Mouse (Mus musculus) cerebellum, postnatal 10 days (tissue): ENCODE measurements at regions not wholly inside any gene's neighbourhood (a gene's known extent, or its start where the extent isn't known, plus 50 kb on each side); places are given as distances from the start of the nearest gene placed in this dataset.

Experiments
- DNase-seq, 2 experiments: peaks; one replicate each; pipeline ENCODE4 v3.0.0; 2021; ENCODE audit warnings: mixed read lengths in 2 of 2

- DNase-seq, result no peak
These were observed 392.7 kb downstream of the Igsf11 start for GRCm38 (mm10) chr16:39285028-39285744.

- DNase-seq, result peak in 1 of 2 experiments; percentile 4
These were observed 394.5 kb downstream of the Igsf11 start for GRCm38 (mm10) chr16:39286797-39287565.

- no peak for DNase-seq
These were observed 406.4 kb downstream of the Igsf11 start for GRCm38 (mm10) chr16:39298856-39299255.

DNA sequence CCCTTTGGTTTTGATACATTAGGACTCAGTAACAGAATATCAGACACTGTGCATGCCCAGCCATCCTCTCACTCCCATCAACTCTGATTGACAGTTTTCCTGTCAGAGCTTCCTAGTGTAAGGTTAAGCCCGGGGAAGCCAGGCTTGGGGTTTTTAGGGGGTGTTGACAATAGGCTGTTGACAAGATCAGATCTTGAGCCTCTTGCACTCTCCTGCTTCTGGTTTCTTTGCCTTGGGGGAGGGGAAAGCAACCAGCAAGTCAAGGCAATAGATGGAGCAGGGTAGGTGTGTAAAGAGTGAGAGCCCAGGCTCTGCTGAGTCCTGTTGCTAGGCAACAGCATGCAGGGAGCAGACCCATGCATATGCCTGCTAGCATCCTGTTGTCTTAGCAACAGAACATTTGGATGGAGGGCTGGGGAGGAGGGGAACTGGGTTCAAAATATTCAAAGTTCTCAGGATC is 410.5 kb downstream of the Igsf11 start:
- peak; percentile 43 to 61 for DNase-seq

- no peak for DNase-seq
These were observed 410.9 kb downstream of the Igsf11 start for GRCm38 (mm10) chr16:39303371-39303770.

DNA sequence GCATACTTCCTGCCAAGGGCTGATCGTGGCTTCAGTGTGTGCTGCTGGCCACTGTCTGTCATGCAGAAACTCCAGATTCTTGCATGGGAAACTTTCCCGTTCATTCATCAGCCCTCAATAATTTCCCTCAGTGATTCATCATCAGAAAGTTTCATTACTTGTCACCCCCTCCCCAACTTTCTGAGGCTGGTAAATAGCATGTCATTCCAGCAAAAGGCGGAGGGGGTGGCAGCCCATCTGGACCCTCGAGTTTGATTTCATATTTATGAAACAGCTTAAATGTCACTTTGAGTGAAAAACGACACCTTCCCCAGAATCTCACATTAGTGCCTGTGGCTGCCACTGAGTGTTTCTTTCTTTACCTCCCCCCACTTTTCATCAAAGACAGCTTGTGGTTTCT is 415.5 kb downstream of the Igsf11 start:
- DNase-seq, result no peak

DNA sequence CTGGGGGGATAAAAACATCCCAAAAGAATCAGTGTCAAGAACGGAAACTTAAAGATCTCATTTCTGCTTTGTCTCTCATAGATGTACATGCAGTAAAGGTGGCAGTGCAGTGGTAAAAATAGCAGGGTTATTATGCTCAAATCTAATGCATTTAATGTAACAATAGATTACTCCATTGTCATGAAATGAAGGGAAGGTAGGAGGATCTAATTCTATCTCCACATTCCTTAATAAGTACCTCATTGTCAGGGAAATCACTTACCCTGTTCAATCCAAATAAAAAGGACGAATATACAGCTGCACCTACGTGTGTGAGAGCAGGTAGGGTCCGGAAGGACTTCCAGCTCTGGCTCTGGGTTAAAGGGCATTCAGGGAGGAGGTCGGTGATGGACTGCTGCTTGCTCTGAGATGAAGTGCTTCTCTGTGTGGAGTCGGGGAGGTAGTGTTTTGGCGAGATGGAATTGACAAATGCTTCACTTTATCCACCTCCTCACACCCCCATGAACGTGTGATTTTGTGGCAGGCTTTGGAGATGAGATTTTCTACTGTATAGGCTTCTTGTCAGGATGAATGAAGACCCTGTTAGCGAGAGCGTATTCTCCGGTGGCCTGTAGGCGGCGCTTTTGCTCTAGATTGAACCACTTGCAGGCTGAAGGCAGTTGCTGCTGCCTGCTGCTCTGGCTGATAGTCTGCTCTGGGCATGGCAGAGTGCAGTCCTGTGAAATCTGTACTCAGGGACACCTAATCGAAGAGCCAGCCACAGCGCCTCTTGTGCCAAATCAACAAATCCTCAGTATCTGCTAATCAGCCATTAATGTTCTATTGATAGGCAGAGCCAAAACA is 424.5 kb downstream of the Igsf11 start:
- DNase-seq, result peak; percentile 94

GRCm38 (mm10) chr16:39325627-39326026 is 433.2 kb downstream of the Igsf11 start:
- DNase-seq, result no peak

DNA sequence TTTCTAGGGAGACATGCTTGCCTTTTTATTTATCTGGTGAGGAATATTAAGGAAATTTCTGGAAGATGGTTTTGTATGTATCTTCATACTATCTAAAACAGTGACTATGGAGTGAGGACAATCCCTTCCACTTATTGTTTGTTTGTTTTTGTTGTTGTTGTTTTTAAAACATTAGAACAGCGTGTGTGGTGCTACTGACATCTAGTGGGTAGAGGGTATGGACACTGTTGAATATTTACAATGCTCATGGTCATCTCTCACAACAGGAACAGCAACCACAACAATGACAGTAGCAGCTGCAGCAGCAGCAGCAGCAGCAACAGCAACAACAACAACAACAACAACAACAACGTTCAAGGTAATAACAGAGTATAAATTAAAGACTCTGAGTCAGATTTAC is 471.2 kb downstream of the Igsf11 start:
- DNase-seq, result no peak

DNA sequence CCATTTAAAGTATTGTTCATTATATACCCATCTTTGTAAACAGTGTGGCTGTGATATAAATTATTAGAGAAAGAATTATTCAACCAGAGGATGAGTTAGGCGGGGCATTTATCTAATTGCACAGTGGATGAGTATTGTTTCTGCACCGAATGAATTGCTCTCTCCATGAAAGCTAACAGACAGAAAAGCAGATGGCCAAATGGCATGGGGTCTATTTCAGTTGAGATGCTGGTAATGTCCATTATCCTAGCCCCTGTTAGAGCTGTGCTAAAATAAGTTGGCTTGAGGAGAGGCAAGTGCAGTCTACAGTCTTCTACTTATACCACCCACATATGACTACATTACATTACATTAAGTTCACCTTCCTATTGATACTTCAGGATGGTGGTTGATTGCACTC is 475.8 kb downstream of the Igsf11 start:
- peak; percentile 72 to 77 for DNase-seq

GRCm38 (mm10) chr16:39374616-39375015 is 482.1 kb downstream of the Igsf11 start:
- DNase-seq, result peak; percentile 22 to 25

DNA sequence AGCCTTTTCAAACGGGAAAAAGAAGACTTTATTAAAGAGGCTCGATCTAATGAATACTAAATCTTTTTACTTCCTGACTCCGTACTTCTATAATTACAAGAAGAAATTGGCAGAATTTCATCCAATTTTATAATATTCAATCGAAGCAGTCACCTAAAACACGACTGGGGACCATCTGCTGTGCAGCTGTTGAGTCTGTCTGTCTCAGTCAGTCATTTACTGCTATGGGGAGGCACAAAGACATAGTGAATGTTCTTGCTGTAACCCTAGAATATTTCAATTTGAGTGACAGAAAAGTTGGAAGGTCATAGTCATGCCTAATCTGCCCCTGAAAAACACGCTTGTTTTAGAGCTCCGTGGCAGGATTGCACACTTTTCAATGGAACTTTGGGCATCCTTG is 487.5 kb downstream of the Igsf11 start:
- DNase-seq, result no peak

- DNase-seq, result peak; percentile 67 to 74
These were observed 497.5 kb downstream of the Igsf11 start for GRCm38 (mm10) chr16:39389943-39390342.

- DNase-seq, result peak in 1 of 2 experiments; percentile 19
These were observed 498.2 kb downstream of the Igsf11 start for GRCm38 (mm10) chr16:39390626-39391025.

GRCm38 (mm10) chr16:39402101-39402749 is 509.8 kb downstream of the Igsf11 start:
- DNase-seq, result peak; percentile 20 to 47

GRCm38 (mm10) chr16:39431581-39431980 is 539.1 kb downstream of the Igsf11 start:
- no peak for DNase-seq

- no peak for DNase-seq
These were observed 538.4 kb upstream of the Lsamp start for GRCm38 (mm10) chr16:39445740-39446139.

- no peak for DNase-seq
These were observed 530.6 kb upstream of the Lsamp start for GRCm38 (mm10) chr16:39453400-39454138.
